Mouse (Mus musculus) limb, embryonic 14.5 days (tissue): ENCODE measurements at regions not wholly inside any gene's neighbourhood (a gene's known extent, or its start where the extent isn't known, plus 50 kb on each side); places are given as distances from the start of the nearest gene placed in this dataset.

Source experiments
- ATAC-seq: fragments of 200-750 bp; cut with Nextera tagmentation; 2 replicates; pipeline ENCODE4 v1.8.0; 2017; ENCODE audit warnings: low read depth, moderate number of reproducible peaks, moderate TSS enrichment; ENCODE audit not compliant: low FRiP score
- DNase-seq: peaks from one replicate; pipeline ENCODE4 v3.0.0-alpha.2; 2015; ENCODE audit warnings: low spot score
- H3K27ac ChIP-seq: fragments of 300-500 bp; sonication (generic); replicated peaks from 2 replicates; pipeline ENCODE4 v1.5.1; 2014; ENCODE audit warnings: low read depth, mild to moderate bottlenecking, low read length, moderate library complexity, mixed read lengths
- H3K27me3 ChIP-seq: fragments of 300-500 bp; sonication (generic); 2 replicates; pipeline ENCODE4 v1.6.1; 2014; ENCODE audit warnings: low read length, mixed read lengths; ENCODE audit not compliant: control insufficient read depth, insufficient read depth
- H3K36me3 ChIP-seq: fragments of 300-500 bp; sonication (generic); 2 replicates; pipeline ENCODE4 v1.6.1; 2014; ENCODE audit warnings: mild to moderate bottlenecking, low read length, moderate library complexity, mixed read lengths; ENCODE audit not compliant: control insufficient read depth, insufficient read depth
- H3K4me1 ChIP-seq: fragments of 300-500 bp; sonication (generic); 2 replicates; pipeline ENCODE4 v1.6.1; 2014; ENCODE audit warnings: antibody characterized with exemption, low read length, mixed read lengths; ENCODE audit not compliant: control insufficient read depth, insufficient read depth
- H3K4me2 ChIP-seq: fragments of 300-500 bp; sonication (generic); replicated peaks from 2 replicates; pipeline ENCODE4 v1.6.1; 2014; ENCODE audit warnings: low read depth, mild to moderate bottlenecking, low read length, moderate library complexity; ENCODE audit not compliant: severe bottlenecking
- H3K4me3 ChIP-seq: fragments of 300-500 bp; sonication (generic); replicated peaks from 2 replicates; pipeline ENCODE4 v1.5.1; 2014; ENCODE audit warnings: low read length
- H3K9ac ChIP-seq: fragments of 300-500 bp; sonication (generic); 2 replicates; pipeline ENCODE4 v1.6.1; 2014; ENCODE audit warnings: mild to moderate bottlenecking, low read depth, low read length, moderate library complexity; ENCODE audit not compliant: severe bottlenecking
- H3K9me3 ChIP-seq: fragments of 300-500 bp; sonication (generic); 2 replicates; pipeline ENCODE4 v1.6.1; 2016; ENCODE audit warnings: low read length; ENCODE audit not compliant: control insufficient read depth
- POLR2A ChIP-seq: fragments of 200-500 bp; IDR thresholded peaks from 2 replicates; pipeline ENCODE4 v1.8.0; 2012; ENCODE audit warnings: inconsistent platforms, mild to moderate bottlenecking, moderate library complexity, borderline replicate concordance; ENCODE audit not compliant: insufficient read depth, insufficient read length; ENCODE audit errors: extremely low read depth
- WGBS: fragments of 180-500 bp; shearing (Covaris S2); extraction: QIAGEN DNeasy Blood & Tissue Kit; methylation state at CpG from one replicate; pipeline ENCODE4 v1.1.7; 2014; 5-methylcytosine and 5-hydroxymethylcytosine counted together

GRCm38 (mm10) chr4:22047730-22048455, 116.8 kb downstream of the Faxc start:
- DNase-seq = no peak
- TF ChIP-seq POLR2A = no peak
- WGBS = 66% methylated on average over 8 of the region's 8 CpGs

GRCm38 (mm10) chr4:22066785-22067433, 135.8 kb downstream of the Faxc start:
- no peak for ATAC-seq
- Histone ChIP-seq H3K9ac (no peak overlapping the region), H3K4me3 (no peak overlapping the region), H3K4me2 (no peak overlapping the region), H3K9me3 (no peaks in the 10 kb centered on the region), H3K27ac (no peak overlapping the region), H3K27me3 (no peaks in the 10 kb centered on the region), H3K4me1 (peaks cover 3% of the 10 kb centered on the region), H3K36me3 (no peaks in the 10 kb centered on the region)
- no peak for TF ChIP-seq POLR2A
- no peak for DNase-seq
- WGBS = 50% methylated on average over 5 of the region's 5 CpGs

More at GRCm38 (mm10) chr4:22047730-22048455, 116.8 kb downstream of the Faxc start:
- Histone ChIP-seq H3K27ac (no peak overlapping the region), H3K4me3 (no peak overlapping the region), H3K4me1 (no peaks in the 10 kb centered on the region), H3K9me3 (no peaks in the 10 kb centered on the region), H3K4me2 (no peak overlapping the region), H3K9ac (no peak overlapping the region), H3K27me3 (no peaks in the 10 kb centered on the region), H3K36me3 (no peaks in the 10 kb centered on the region)
- ATAC-seq = no peak

- H3K4me2 ChIP-seq = no peak overlapping the region
- no peak overlapping the region for H3K27ac ChIP-seq
- H3K27me3 ChIP-seq = no peaks in the 10 kb centered on the region
- no peak for TF ChIP-seq POLR2A
- WGBS = 47% methylated on average over 14 of the region's 14 CpGs
- H3K36me3 ChIP-seq = no peaks in the 10 kb centered on the region
- ATAC-seq (no peak), DNase-seq (no peak)
- H3K9ac ChIP-seq = no peak overlapping the region
- H3K4me3 ChIP-seq = no peak overlapping the region
- no peaks in the 10 kb centered on the region for H3K9me3 ChIP-seq
- peaks cover 3% of the 10 kb centered on the region for H3K4me1 ChIP-seq
Observed at GRCm38 (mm10) chr4:22067678-22068299, 136.7 kb downstream of the Faxc start.

- ATAC-seq (no peak), DNase-seq (no peak)
- H3K4me3 ChIP-seq = no peak overlapping the region
- H3K9me3 ChIP-seq = no peaks in the 10 kb centered on the region
- peaks cover 12% of the 10 kb centered on the region; the same call in 1 of the 2 replicates for H3K4me1 ChIP-seq
- no peak for TF ChIP-seq POLR2A
- no peaks in the 10 kb centered on the region for H3K36me3 ChIP-seq
- no peaks in the 10 kb centered on the region for H3K27me3 ChIP-seq
- no peak overlapping the region for H3K9ac ChIP-seq
- no peak overlapping the region for H3K4me2 ChIP-seq
- peak overlapping the region; percentile 52; the same call in 1 of the 2 replicates for H3K27ac ChIP-seq
- 46% methylated on average over 3 of the region's 3 CpGs for WGBS
Observed at GRCm38 (mm10) chr4:22088209-22088787, 157.2 kb downstream of the Faxc start.

- WGBS = 78% methylated on average over 1 of the region's 1 CpGs
- Histone ChIP-seq H3K9me3 (no peaks in the 10 kb centered on the region), H3K4me1 (peaks cover 12% of the 10 kb centered on the region; the same call in 1 of the 2 replicates), H3K4me3 (no peak overlapping the region), H3K36me3 (no peaks in the 10 kb centered on the region), H3K9ac (no peak overlapping the region), H3K27me3 (no peaks in the 10 kb centered on the region), H3K4me2 (no peak overlapping the region), H3K27ac (peak overlapping the region; percentile 52)
- TF ChIP-seq POLR2A = no peak
- DNase-seq = no peak
- ATAC-seq = peak; percentile 55; the same call in 1 of the 2 replicates
Observed at GRCm38 (mm10) chr4:22089637-22090041, 158.5 kb downstream of the Faxc start.
